ENCODE assay signal across 20 mouse cellular contexts in the genomic region with DNA sequence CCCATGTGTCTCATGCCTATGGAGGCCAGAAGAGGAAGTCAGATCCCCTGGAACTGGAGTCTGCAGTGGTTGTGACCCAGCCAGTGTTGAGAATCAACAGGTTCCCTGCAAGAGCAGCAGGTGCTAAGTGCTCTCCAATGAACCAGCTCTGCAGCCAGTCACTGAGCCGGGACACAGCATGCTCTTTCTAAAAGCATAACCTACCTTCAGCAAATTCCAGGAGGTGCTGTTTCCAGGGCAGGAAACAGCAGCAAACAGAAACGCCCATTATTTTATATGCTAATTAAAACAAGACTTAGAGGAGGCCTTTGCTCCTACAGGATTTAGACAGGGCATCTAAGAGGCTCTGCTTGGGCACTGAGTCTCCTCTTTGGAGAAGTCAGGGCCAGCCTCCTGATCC.
"Had no signal": no experiment of that assay in that cellular context is flagged by ENCODE, and none has a peak within 500 bp of the region (broad histone marks: within the 10 kb centered on the region; RNA-seq: fewer than 3 reads in every experiment).

No protein-coding gene starts in this region.

- H3K36me3 ChIP-seq: limb, embryonic 12.5 days; liver, embryonic 12.5 days; liver, embryonic 15.5 days; lung, embryonic 15.5 days; midbrain, embryonic 10.5 days; midbrain, embryonic 15.5 days; neural tube, embryonic 13.5 days had no signal

- H3K9ac ChIP-seq: limb, embryonic 12.5 days; liver, embryonic 12.5 days; liver, embryonic 15.5 days; lung, embryonic 15.5 days; midbrain, embryonic 15.5 days; neural tube, embryonic 13.5 days had no signal

- H3K27ac ChIP-seq: kidney, postnatal 0 days; left cerebral cortex, adult 2 months; limb, embryonic 12.5 days; liver, embryonic 12.5 days; liver, embryonic 15.5 days; lung, embryonic 15.5 days; midbrain, embryonic 10.5 days; midbrain, embryonic 15.5 days; neural tube, embryonic 13.5 days had no signal

- H3K9me3 ChIP-seq: limb, embryonic 12.5 days; liver, embryonic 12.5 days; liver, embryonic 15.5 days; lung, embryonic 15.5 days; megakaryocyte, embryonic 14.5 days; midbrain, embryonic 10.5 days; midbrain, embryonic 15.5 days; neural tube, embryonic 13.5 days had no signal

- ATAC-seq: intestine, embryonic 16.5 days; liver, embryonic 12.5 days; midbrain, embryonic 15.5 days had no signal

- H3K27me3 ChIP-seq: limb, embryonic 12.5 days; lung, embryonic 15.5 days; midbrain, embryonic 15.5 days; neural tube, embryonic 13.5 days had no signal

- H3K4me3 ChIP-seq: left cerebral cortex, adult 2 months; limb, embryonic 12.5 days; liver, embryonic 12.5 days; liver, embryonic 15.5 days; lung, embryonic 15.5 days; midbrain, embryonic 10.5 days; midbrain, embryonic 15.5 days; neural tube, embryonic 13.5 days had no signal

- H3K4me2 ChIP-seq: limb, embryonic 12.5 days; liver, embryonic 12.5 days; liver, embryonic 15.5 days; lung, embryonic 15.5 days; midbrain, embryonic 15.5 days; neural tube, embryonic 13.5 days had no signal

- DNase-seq: kidney, adult 2 months; layer of hippocampus, postnatal 36 days; liver; lung, adult 18-20 months; lung, postnatal 10 days; lung, postnatal 36 days; retina, postnatal 1 day; thymus, adult 18-20 months; thymus, postnatal 36 days had no signal

- H3K4me1 ChIP-seq: liver, embryonic 12.5 days; liver, embryonic 15.5 days; midbrain, embryonic 15.5 days; neural tube, embryonic 13.5 days had no signal
